Mouse (Mus musculus) embryonic facial prominence, embryonic 12.5 days (tissue): ENCODE measurements around the gene Pik3cg. TPM values are rescaled to one million over a fixed set of nuclear protein-coding genes. Genes with fewer than 3 reads are reported as not detected.
"Not testable (repeated sequence)": the region's sequence is repeated elsewhere in the genome, so short reads cannot be mapped to it uniquely, and the experiment has no call there.

Source experiments
- ATAC-seq: fragments of 200-750 bp; cut with Nextera tagmentation; 2 replicates; pipeline ENCODE4 v1.8.0; 2017; ENCODE audit not compliant: insufficient number of reproducible peaks, insufficient read depth, low FRiP score, low TSS enrichment
- H3K27ac ChIP-seq: fragments of 300-500 bp; sonication (generic); 2 replicates; pipeline ENCODE4 v1.5.1; 2016; ENCODE audit warnings: mild to moderate bottlenecking
- H3K27me3 ChIP-seq: fragments of 300-500 bp; sonication (generic); 2 replicates; pipeline ENCODE4 v1.6.1; 2016; ENCODE audit warnings: mild to moderate bottlenecking, moderate library complexity
- H3K36me3 ChIP-seq: fragments of 300-500 bp; sonication (generic); 2 replicates; pipeline ENCODE4 v1.6.1; 2016; ENCODE audit warnings: mild to moderate bottlenecking
- H3K4me1 ChIP-seq: fragments of 300-500 bp; sonication (generic); 2 replicates; pipeline ENCODE4 v1.6.1; 2016
- H3K4me2 ChIP-seq: fragments of 300-500 bp; sonication (generic); replicated peaks from 2 replicates; pipeline ENCODE4 v1.6.1; 2016; ENCODE audit warnings: mild to moderate bottlenecking, moderate library complexity
- H3K4me3 ChIP-seq: fragments of 300-500 bp; sonication (generic); 2 replicates; pipeline ENCODE4 v1.5.1; 2016; ENCODE audit warnings: mild to moderate bottlenecking
- H3K9ac ChIP-seq: fragments of 300-500 bp; sonication (generic); 2 replicates; pipeline ENCODE4 v1.6.1; 2016; ENCODE audit warnings: mild to moderate bottlenecking, moderate library complexity
- H3K9me3 ChIP-seq: fragments of 300-500 bp; sonication (generic); 2 replicates; pipeline ENCODE4 v1.6.1; 2016; ENCODE audit warnings: mild to moderate bottlenecking, moderate library complexity
- WGBS: fragments of 180-500 bp; shearing (Covaris S2); methylation state at CpG from one replicate; pipeline ENCODE4 v1.1.7; 2016; 5-methylcytosine and 5-hydroxymethylcytosine counted together
- polyA plus RNA-seq: library from polyadenylated mRNA; unstranded; fragments of >200 nt; fragmentation: Nextera tagmentation; extraction: Ambion mirVana; gene quantifications from 2 replicates; pipeline ENCODE4 v1.2.1, GENCODE M21; 2016

The Pik3cg gene
- polyA plus RNA-seq: 1.6 and 1.8 TPM in 2 replicates

- H3K36me3 ChIP-seq: no peaks in the 10 kb centered on the region
- H3K9me3 ChIP-seq: no peaks in the 10 kb centered on the region
- H3K4me3 ChIP-seq: no peak within 1 kb of the TSS
- H3K4me2 ChIP-seq: 0 out of 2 replicates have a peak within 1 kb of the TSS, but pooled peaks have one; percentile 8
- ATAC-seq: no peak
- no peak within 1 kb of the TSS for H3K9ac ChIP-seq
- no peaks in the 10 kb centered on the region for H3K4me1 ChIP-seq
- H3K27me3 ChIP-seq: no peaks in the 10 kb centered on the region
- no peak within 1 kb of the TSS for H3K27ac ChIP-seq
- WGBS: 60% methylated on average over 22 of the region's 22 CpGs
Observed at GRCm38 (mm10) chr12:32207948-32208891, at the start of gene Pik3cg. TSS of gene Pik3cg (minus strand) at chr12:32208659.

- no peaks in the 10 kb centered on the region for H3K9me3 ChIP-seq
- 36% methylated on average over 2 of the region's 2 CpGs for WGBS
- H3K4me3 ChIP-seq: no peak overlapping the region
- no peaks in the 10 kb centered on the region for H3K36me3 ChIP-seq
- H3K27me3 ChIP-seq: no peaks in the 10 kb centered on the region
- ATAC-seq: no peak
- H3K4me2 ChIP-seq: no peak overlapping the region
- no peaks in the 10 kb centered on the region for H3K4me1 ChIP-seq
- H3K9ac ChIP-seq: no peak overlapping the region
- H3K27ac ChIP-seq: no peak overlapping the region
Observed at GRCm38 (mm10) chr12:32248483-32248882, 40.0 kb upstream of the Pik3cg start.

GRCm38 (mm10) chr12:32245566-32246233, 37.2 kb upstream of the Pik3cg start:
- Histone ChIP-seq H3K36me3 (no peaks in the 10 kb centered on the region), H3K4me3 (no peak overlapping the region), H3K4me1 (no peaks in the 10 kb centered on the region), H3K27me3 (no peaks in the 10 kb centered on the region), H3K9ac (no peak overlapping the region), H3K9me3 (no peaks in the 10 kb centered on the region), H3K4me2 (no peak overlapping the region), H3K27ac (no peak overlapping the region)
- 75% methylated on average over 5 of the region's 5 CpGs for WGBS
- no peak for ATAC-seq

DNA sequence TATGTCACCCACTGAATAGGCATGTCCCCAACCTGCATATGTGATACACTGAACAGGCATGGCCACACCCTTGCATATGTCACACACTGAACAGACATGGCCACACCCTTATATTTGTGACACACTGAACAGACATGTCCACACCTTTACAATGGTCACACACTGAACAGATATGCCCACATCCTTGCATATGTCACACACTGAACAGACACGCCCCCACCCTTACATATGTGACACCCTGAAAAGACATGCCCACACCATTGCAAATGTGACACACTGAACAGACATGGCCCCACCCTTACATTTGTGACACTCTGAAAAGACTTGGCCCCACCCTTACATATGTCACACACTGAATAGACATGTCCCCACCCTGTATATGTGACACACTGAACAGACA, 35.1 kb upstream of the Pik3cg start:
- H3K9ac ChIP-seq: no peak overlapping the region
- H3K9me3 ChIP-seq: no peaks in the 10 kb centered on the region
- no peaks in the 10 kb centered on the region for H3K27me3 ChIP-seq
- WGBS: 57% methylated on average over 1 of the region's 1 CpGs
- H3K36me3 ChIP-seq: no peaks in the 10 kb centered on the region
- no peak for ATAC-seq
- no peaks in the 10 kb centered on the region for H3K4me1 ChIP-seq
- H3K27ac ChIP-seq: no peak overlapping the region
- no peak overlapping the region for H3K4me3 ChIP-seq
- no peak overlapping the region for H3K4me2 ChIP-seq

DNA sequence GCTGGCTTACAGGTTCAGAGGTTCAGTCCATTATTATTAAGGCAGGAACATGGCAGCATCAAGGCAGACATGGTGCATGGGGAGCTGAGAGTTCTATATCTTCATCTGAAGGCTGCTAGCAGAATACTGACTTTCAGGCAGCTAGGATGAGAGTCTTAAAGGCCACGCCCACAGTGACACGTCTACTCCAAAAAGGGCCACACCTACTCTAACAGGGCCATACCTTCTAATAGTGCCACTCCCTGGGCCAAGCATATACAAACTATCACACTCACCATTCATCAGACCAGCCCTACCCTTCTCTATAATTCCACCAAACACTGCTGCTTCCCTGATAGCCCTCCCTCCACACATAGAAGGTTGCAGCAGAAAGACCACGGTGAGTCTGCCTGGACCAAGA, 30.7 kb upstream of the Pik3cg start:
- not testable (repeated sequence) for H3K4me1 ChIP-seq, H3K4me3 ChIP-seq, H3K27ac ChIP-seq, H3K9me3 ChIP-seq, H3K9ac ChIP-seq, H3K27me3 ChIP-seq, H3K4me2 ChIP-seq, ATAC-seq, H3K36me3 ChIP-seq
- 86% methylated on average over 3 of the region's 3 CpGs for WGBS

DNA sequence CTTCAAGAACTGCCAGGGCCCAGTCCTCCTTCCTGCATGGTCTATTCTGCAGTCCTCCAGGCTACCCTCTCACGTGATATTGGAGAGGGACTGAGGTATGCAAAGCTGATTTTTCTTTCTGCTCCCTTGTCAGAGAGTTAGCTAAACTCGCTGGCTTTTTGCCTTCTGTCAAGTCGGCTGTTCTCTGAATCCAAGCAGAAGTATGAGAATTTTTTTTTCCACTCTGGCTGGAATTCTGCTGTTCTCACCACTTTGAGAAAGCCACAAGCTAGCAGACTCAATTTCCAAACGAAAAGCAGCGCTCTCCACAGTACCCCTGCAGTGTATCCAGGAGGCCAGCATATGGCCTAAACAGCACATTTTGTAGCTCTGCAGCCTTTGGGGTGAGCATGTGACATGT, 30.0 kb upstream of the Pik3cg start:
- Histone ChIP-seq H3K9me3 (no peaks in the 10 kb centered on the region), H3K4me2 (no peak overlapping the region), H3K27me3 (no peaks in the 10 kb centered on the region), H3K36me3 (no peaks in the 10 kb centered on the region), H3K4me1 (0 out of 2 replicates have a peak, but pooled peaks cover 5% of the 10 kb centered on the region), H3K9ac (no peak overlapping the region), H3K4me3 (no peak overlapping the region), H3K27ac (no peak overlapping the region)
- ATAC-seq: no peak; the same call in 1 of the 2 replicates
- WGBS: 51% methylated on average over 5 of the region's 5 CpGs

DNA sequence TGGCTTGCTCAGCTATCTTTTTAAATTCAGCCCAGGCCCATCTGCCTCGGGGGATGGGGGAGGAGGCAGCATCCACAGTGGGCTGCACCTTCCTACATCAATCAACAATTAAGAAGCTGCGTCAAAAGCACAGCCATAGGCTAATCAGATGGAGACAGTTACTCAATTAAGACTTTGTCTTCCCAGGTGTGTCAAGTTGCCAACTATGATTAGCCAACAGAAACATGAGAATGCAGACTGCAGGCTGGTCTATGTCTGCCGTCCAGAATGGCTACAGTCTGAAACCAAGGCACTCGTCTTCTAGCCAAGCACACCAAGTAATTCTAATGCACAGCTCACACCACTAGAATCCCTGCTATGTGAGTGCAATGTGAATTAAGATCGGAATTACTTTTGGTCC, 29.4 kb upstream of the Pik3cg start:
- 0 out of 2 replicates have a peak, but pooled peaks cover 5% of the 10 kb centered on the region for H3K4me1 ChIP-seq
- no peak overlapping the region for H3K9ac ChIP-seq
- H3K27ac ChIP-seq: no peak overlapping the region
- no peak overlapping the region for H3K4me2 ChIP-seq
- ATAC-seq: no peak
- 31% methylated on average over 5 of the region's 5 CpGs for WGBS
- H3K27me3 ChIP-seq: no peaks in the 10 kb centered on the region
- H3K9me3 ChIP-seq: no peaks in the 10 kb centered on the region
- no peak overlapping the region for H3K4me3 ChIP-seq
- H3K36me3 ChIP-seq: no peaks in the 10 kb centered on the region

- Histone ChIP-seq H3K4me1 (0 out of 2 replicates have a peak, but pooled peaks cover 5% of the 10 kb centered on the region), H3K9ac (no peak overlapping the region), H3K27me3 (no peaks in the 10 kb centered on the region), H3K9me3 (no peaks in the 10 kb centered on the region), H3K4me3 (no peak overlapping the region), H3K36me3 (no peaks in the 10 kb centered on the region), H3K27ac (no peak overlapping the region), H3K4me2 (no peak overlapping the region)
- ATAC-seq: no peak
- WGBS: 39% methylated on average over 1 of the region's 1 CpGs
Observed at GRCm38 (mm10) chr12:32237139-32237538, 28.7 kb upstream of the Pik3cg start.

- no peak overlapping the region for H3K9ac ChIP-seq
- WGBS: 75% methylated on average over 3 of the region's 3 CpGs
Observed at GRCm38 (mm10) chr12:32236450-32236849, 28.0 kb upstream of the Pik3cg start.

GRCm38 (mm10) chr12:32233871-32234270, 25.4 kb upstream of the Pik3cg start:
- Histone ChIP-seq H3K27me3 (no peaks in the 10 kb centered on the region), H3K4me3 (no peak overlapping the region), H3K27ac (no peak overlapping the region), H3K36me3 (no peaks in the 10 kb centered on the region), H3K4me2 (no peak overlapping the region), H3K9me3 (no peaks in the 10 kb centered on the region), H3K9ac (no peak overlapping the region), H3K4me1 (0 out of 2 replicates have a peak, but pooled peaks cover 10% of the 10 kb centered on the region)
- no peak for ATAC-seq
- WGBS: 67% methylated on average over 4 of the region's 4 CpGs

More at GRCm38 (mm10) chr12:32236450-32236849, 28.0 kb upstream of the Pik3cg start:
- no peaks in the 10 kb centered on the region for H3K36me3 ChIP-seq
- no peak overlapping the region for H3K4me3 ChIP-seq
- H3K27ac ChIP-seq: no peak overlapping the region
- H3K9me3 ChIP-seq: no peaks in the 10 kb centered on the region
- H3K27me3 ChIP-seq: no peaks in the 10 kb centered on the region
- H3K4me1 ChIP-seq: 0 out of 2 replicates have a peak, but pooled peaks cover 6% of the 10 kb centered on the region
- ATAC-seq: no peak
- H3K4me2 ChIP-seq: no peak overlapping the region

DNA sequence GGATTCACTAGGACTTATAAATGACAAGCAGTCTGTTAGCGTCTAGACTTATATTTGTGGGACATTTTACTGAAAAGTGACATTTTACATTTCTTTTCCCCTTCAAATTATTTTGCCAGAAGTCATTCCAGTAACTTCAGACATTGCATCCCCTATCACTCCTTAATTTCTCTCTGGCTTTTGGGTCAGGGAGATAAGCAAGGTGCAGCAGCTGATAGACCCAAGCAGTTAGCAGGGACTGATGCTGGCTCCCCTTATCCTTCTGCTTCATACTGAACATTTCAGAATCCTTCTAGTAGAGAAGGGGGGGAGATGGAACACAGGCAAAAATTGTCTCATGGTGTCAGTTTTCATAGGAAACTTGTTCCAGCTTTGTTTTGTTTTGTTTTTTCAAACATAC, 22.9 kb upstream of the Pik3cg start:
- WGBS: 85% methylated on average over 1 of the region's 1 CpGs
- no peaks in the 10 kb centered on the region for H3K36me3 ChIP-seq
- no peak for ATAC-seq
- no peak overlapping the region for H3K9ac ChIP-seq
- H3K27me3 ChIP-seq: no peaks in the 10 kb centered on the region
- no peak overlapping the region for H3K4me3 ChIP-seq
- H3K4me1 ChIP-seq: 0 out of 2 replicates have a peak, but pooled peaks cover 4% of the 10 kb centered on the region
- H3K4me2 ChIP-seq: no peak overlapping the region
- no peaks in the 10 kb centered on the region for H3K9me3 ChIP-seq
- no peak overlapping the region for H3K27ac ChIP-seq

GRCm38 (mm10) chr12:32223629-32224028, 15.2 kb upstream of the Pik3cg start:
- no peak overlapping the region for H3K4me3 ChIP-seq
- 84% methylated on average over 1 of the region's 1 CpGs for WGBS
- ATAC-seq: no peak
- no peak overlapping the region for H3K27ac ChIP-seq
- H3K9me3 ChIP-seq: no peaks in the 10 kb centered on the region
- no peaks in the 10 kb centered on the region for H3K4me1 ChIP-seq
- no peaks in the 10 kb centered on the region for H3K36me3 ChIP-seq
- H3K9ac ChIP-seq: no peak overlapping the region
- H3K27me3 ChIP-seq: no peaks in the 10 kb centered on the region
- H3K4me2 ChIP-seq: no peak overlapping the region
